Mouse (Mus musculus): Measurements from ENCODE around the gene Gm20696.

The Gm20696 gene

GRCm38 (mm10) chr6:99665457-99666317, 910 bp downstream of the Gm20696 start:
- DNase-seq (ENCODE audit: low spot score): no peak

- DNase-seq (ENCODE audit: low spot score): no peak
Observed at GRCm38 (mm10) chr6:99663232-99663631, 3.4 kb downstream of the Gm20696 start.

GRCm38 (mm10) chr6:99660443-99660842, 6.2 kb downstream of the Gm20696 start:
- DNase-seq (ENCODE audit: low spot score): no peak

- DNase-seq (ENCODE audit: low spot score): no peak
Observed at GRCm38 (mm10) chr6:99658586-99658985, 8.0 kb downstream of the Gm20696 start.

- no peak for DNase-seq (ENCODE audit: low spot score)
Observed at GRCm38 (mm10) chr6:99656088-99656487, 10.5 kb downstream of the Gm20696 start.

GRCm38 (mm10) chr6:99655488-99655887, 11.1 kb downstream of the Gm20696 start:
- no peak for DNase-seq (ENCODE audit: low spot score)

GRCm38 (mm10) chr6:99654343-99654742, 12.3 kb downstream of the Gm20696 start:
- DNase-seq (ENCODE audit: low spot score): peak; percentile 61

GRCm38 (mm10) chr6:99652341-99652740, 14.3 kb downstream of the Gm20696 start:
- DNase-seq (ENCODE audit: low spot score): peak; percentile 36

- no peak for DNase-seq (ENCODE audit: low spot score)
Observed at GRCm38 (mm10) chr6:99649307-99649706, 17.3 kb downstream of the Gm20696 start.

GRCm38 (mm10) chr6:99646344-99646743, 20.3 kb downstream of the Gm20696 start:
- no peak for DNase-seq (ENCODE audit: low spot score)

GRCm38 (mm10) chr6:99644876-99645275, 21.7 kb downstream of the Gm20696 start:
- no peak for DNase-seq (ENCODE audit: low spot score)

GRCm38 (mm10) chr6:99644386-99644785, 22.2 kb downstream of the Gm20696 start:
- DNase-seq (ENCODE audit: low spot score): no peak

GRCm38 (mm10) chr6:99643439-99644199, 23.0 kb downstream of the Gm20696 start:
- no peak for DNase-seq (ENCODE audit: low spot score)

- no peak for DNase-seq (ENCODE audit: low spot score)
Observed at GRCm38 (mm10) chr6:99637456-99637855, 29.1 kb downstream of the Gm20696 start.

GRCm38 (mm10) chr6:99636801-99637200, 29.8 kb downstream of the Gm20696 start:
- no peak for DNase-seq (ENCODE audit: low spot score)

- no peak for DNase-seq (ENCODE audit: low spot score)
Observed at GRCm38 (mm10) chr6:99636121-99636520, 30.5 kb downstream of the Gm20696 start.

- no peak for DNase-seq (ENCODE audit: low spot score)
Observed at GRCm38 (mm10) chr6:99632121-99632980, 34.2 kb downstream of the Gm20696 start.

- no peak for DNase-seq (ENCODE audit: low spot score)
Observed at GRCm38 (mm10) chr6:99631637-99632036, 35.0 kb downstream of the Gm20696 start.

GRCm38 (mm10) chr6:99629726-99630458, 36.7 kb downstream of the Gm20696 start:
- no peak for DNase-seq (ENCODE audit: low spot score)

- DNase-seq (ENCODE audit: low spot score): no peak
Observed at GRCm38 (mm10) chr6:99626347-99626746, 40.2 kb downstream of the Gm20696 start.

- no peak for DNase-seq (ENCODE audit: low spot score)
Observed at GRCm38 (mm10) chr6:99625803-99626202, 40.8 kb downstream of the Gm20696 start.

Data from MN1 (cell line).